Comparison of ENCODE assay signal across 12 mouse cellular contexts in genomic region chr8:94778895-94779533, GRCm38 (mm10). TPM values are rescaled to one million over a fixed set of nuclear protein-coding genes. Genes with fewer than 3 reads are reported as not detected.
A peak's percentile ranks its signal among the peaks of the same experiment; 100 is the strongest.
DNase-seq lines count a peak whose midpoint lies in the region; ATAC-seq and TF ChIP-seq lines count a peak whose summit lies in the region.
"Had no signal": no experiment of that assay in that cellular context is flagged by ENCODE, and none has a peak within 500 bp of the region (broad histone marks: within the 10 kb centered on the region; RNA-seq: fewer than 3 reads in every experiment).

No protein-coding gene starts in this region.

- H3K4me2 ChIP-seq in heart, postnatal 0 days (ENCODE audit: low read depth, low read length), result no peak overlapping the region
- no peak overlapping the region for H3K4me2 ChIP-seq in neural tube, embryonic 11.5 days (ENCODE audit: low read depth)
- no peak overlapping the region for H3K4me2 ChIP-seq in neural tube, embryonic 15.5 days
- no peak overlapping the region for H3K4me2 ChIP-seq in intestine, embryonic 14.5 days (ENCODE audit: low read length)
- H3K4me2 ChIP-seq in stomach, embryonic 15.5 days, result no peak overlapping the region

- no peak for TF ChIP-seq EP300 in heart, postnatal 0 days (IDR thresholded peaks at IDR 0.05; ENCODE audit: low read depth)

- H3K9ac ChIP-seq in heart, postnatal 0 days (replicated peaks; ENCODE audit: low read depth, low read length), result no peak overlapping the region; the same call in 1 of the 2 replicates
- no peak overlapping the region for H3K9ac ChIP-seq in neural tube, embryonic 11.5 days (ENCODE audit: low read length)
- no peak overlapping the region for H3K9ac ChIP-seq in neural tube, embryonic 15.5 days (replicated peaks)
- H3K9ac ChIP-seq in intestine, embryonic 14.5 days (ENCODE audit: low read length), result no peak overlapping the region
- H3K9ac ChIP-seq in stomach, embryonic 15.5 days, result no peak overlapping the region

- H3K27ac ChIP-seq in heart, postnatal 0 days (ENCODE audit: low read depth), result peak overlapping the region; percentile 64
- H3K27ac ChIP-seq in neural tube, embryonic 11.5 days (ENCODE audit: low read depth, low read length), result 0 out of 2 replicates have a peak overlapping the region, but pooled peaks have one; percentile 14
- H3K27ac ChIP-seq in neural tube, embryonic 15.5 days (replicated peaks), result no peak overlapping the region
- H3K27ac ChIP-seq in intestine, embryonic 14.5 days (ENCODE audit: low read depth), result peak overlapping the region; percentile 75
- H3K27ac ChIP-seq in stomach, embryonic 15.5 days, result peak overlapping the region; percentile 79

- no peaks in the 10 kb centered on the region for H3K9me3 ChIP-seq in heart, postnatal 0 days (replicated peaks; ENCODE audit: control insufficient read depth, low read length)
- no peaks in the 10 kb centered on the region for H3K9me3 ChIP-seq in neural tube, embryonic 11.5 days (ENCODE audit: control insufficient read depth, low read length)
- no peaks in the 10 kb centered on the region for H3K9me3 ChIP-seq in neural tube, embryonic 15.5 days (replicated peaks)
- no peaks in the 10 kb centered on the region for H3K9me3 ChIP-seq in intestine, embryonic 14.5 days (ENCODE audit: control insufficient read depth, low read length)
- H3K9me3 ChIP-seq in stomach, embryonic 15.5 days, result no peaks in the 10 kb centered on the region
- H3K9me3 ChIP-seq: G1E had no signal

- H3K36me3 ChIP-seq in heart, postnatal 0 days (replicated peaks; ENCODE audit: control insufficient read depth, insufficient read depth, low read length), result no peaks in the 10 kb centered on the region; the same call in 1 of the 2 replicates
- no peaks in the 10 kb centered on the region for H3K36me3 ChIP-seq in neural tube, embryonic 11.5 days (ENCODE audit: control insufficient read depth, insufficient read depth, low read length)
- H3K36me3 ChIP-seq in neural tube, embryonic 15.5 days, result no peaks in the 10 kb centered on the region
- H3K36me3 ChIP-seq in intestine, embryonic 14.5 days (ENCODE audit: control insufficient read depth, insufficient read depth, low read length), result no peaks in the 10 kb centered on the region
- no peaks in the 10 kb centered on the region for H3K36me3 ChIP-seq in stomach, embryonic 15.5 days
- H3K36me3 ChIP-seq: G1E had no signal

- 64% methylated on average over 10 of the region's 10 CpGs for WGBS in heart, postnatal 0 days
- WGBS in neural tube, embryonic 11.5 days, result 76% methylated on average over 10 of the region's 10 CpGs
- 75% methylated on average over 10 of the region's 10 CpGs for whole genome bisulfite sequencing in neural tube, embryonic 15.5 days
- 75% methylated on average over 10 of the region's 10 CpGs for WGBS in intestine, embryonic 14.5 days
- 68% methylated on average over 10 of the region's 10 CpGs for WGBS in stomach, embryonic 15.5 days

- TF ChIP-seq CTCF in heart, postnatal 0 days (IDR thresholded peaks at IDR 0.05; ENCODE audit: low read depth), result no peak

- ATAC-seq in heart, postnatal 0 days (ENCODE audit: insufficient read depth, low read depth), result no peak
- no peak for ATAC-seq in neural tube, embryonic 11.5 days (ENCODE audit: insufficient read depth, low FRiP score, low TSS enrichment)
- ATAC-seq in neural tube, embryonic 15.5 days (ENCODE audit: low FRiP score), result no peak
- ATAC-seq in intestine, embryonic 14.5 days (replicated peaks; ENCODE audit: low FRiP score, low TSS enrichment, low read depth), result no peak
- no peak for ATAC-seq in stomach, embryonic 15.5 days (ENCODE audit: insufficient read depth, low FRiP score, low read depth)

- peaks cover 31% of the 10 kb centered on the region for H3K4me1 ChIP-seq in heart, postnatal 0 days (ENCODE audit: control insufficient read depth, insufficient read depth)
- H3K4me1 ChIP-seq in neural tube, embryonic 11.5 days (ENCODE audit: control insufficient read depth, insufficient read depth, low read length), result peaks cover under 1% of the 10 kb centered on the region; the same call in 1 of the 2 replicates
- peaks cover 24% of the 10 kb centered on the region for H3K4me1 ChIP-seq in neural tube, embryonic 15.5 days
- H3K4me1 ChIP-seq in intestine, embryonic 14.5 days (replicated peaks; ENCODE audit: control insufficient read depth, insufficient read depth, low read length), result peaks cover 19% of the 10 kb centered on the region
- peaks cover 24% of the 10 kb centered on the region for H3K4me1 ChIP-seq in stomach, embryonic 15.5 days

- intact Hi-C loops in heart, postnatal 14 days (cut with DNase I), result no loop called here

- no peak overlapping the region for H3K4me3 ChIP-seq in heart, postnatal 0 days (ENCODE audit: low read depth, low read length)
- no peak overlapping the region for H3K4me3 ChIP-seq in neural tube, embryonic 11.5 days (ENCODE audit: low read depth, low read length)
- no peak overlapping the region for H3K4me3 ChIP-seq in neural tube, embryonic 15.5 days (replicated peaks)
- no peak overlapping the region for H3K4me3 ChIP-seq in intestine, embryonic 14.5 days (ENCODE audit: low read depth, low read length)
- no peak overlapping the region for H3K4me3 ChIP-seq in stomach, embryonic 15.5 days (replicated peaks)

- DNase-seq in heart, postnatal 0 days (ENCODE audit: low spot score), result no peak
- no peak for DNase-seq in heart, postnatal 14 days
- DNase-seq in neural tube, embryonic 11.5 days (ENCODE audit: low spot score), result no peak
- DNase-seq in intestine, embryonic 14.5 days (ENCODE audit: low spot score), result no peak
- no peak for DNase-seq in gastrocnemius, postnatal 10 days
- DNase-seq in left cerebral cortex, adult 11 months (ENCODE audit: low spot score), result no peak
- DNase-seq: gastrocnemius, postnatal 36 days; thymus, postnatal 14 days had no signal

- H3K27me3 ChIP-seq in heart, postnatal 0 days (ENCODE audit: control insufficient read depth, insufficient read depth, low read length), result no peaks in the 10 kb centered on the region
- 0 out of 2 replicates have a peak, but pooled peaks cover under 1% of the 10 kb centered on the region for H3K27me3 ChIP-seq in neural tube, embryonic 11.5 days (ENCODE audit: control insufficient read depth, insufficient read depth, low read length)
- no peaks in the 10 kb centered on the region for H3K27me3 ChIP-seq in neural tube, embryonic 15.5 days (replicated peaks)
- peaks cover 4% of the 10 kb centered on the region for H3K27me3 ChIP-seq in intestine, embryonic 14.5 days (replicated peaks; ENCODE audit: control insufficient read depth, insufficient read depth, low read length)
- H3K27me3 ChIP-seq in stomach, embryonic 15.5 days (replicated peaks), result no peaks in the 10 kb centered on the region; the same call in 1 of the 2 replicates

RNA-seq across cellular contexts. Expression of gene Cx3cl1, which starts 7.2 kb away (rescaled TPM):
- 2.3 and 6.2 TPM in 2 replicates for total RNA-seq in heart, postnatal 0 days (2014; rRNA removed; ENCODE audit: low replicate concordance)
- 3.3 and 4.1 TPM in 2 replicates for polyA plus RNA-seq in heart, postnatal 0 days (2015; fragmentation: Nextera tagmentation; extraction: Ambion mirVana)
- 1 to 10 TPM; 2.8 to 3.2 TPM for total RNA-seq in heart, postnatal 14 days (2021)
- polyA plus RNA-seq in neural tube, embryonic 11.5 days (2014; fragmentation: Nextera tagmentation; extraction: Ambion mirVana), result 6.1 and 7.9 TPM in 2 replicates
- 56.7 and 57.0 TPM in 2 replicates for polyA plus RNA-seq in neural tube, embryonic 15.5 days (2015; fragmentation: Nextera tagmentation; extraction: Ambion mirVana)
- 7.2 and 10.8 TPM in 2 replicates for polyA plus RNA-seq in intestine, embryonic 14.5 days (2014; fragmentation: Nextera tagmentation; extraction: Ambion mirVana)
- polyA plus RNA-seq in stomach, embryonic 15.5 days (2015; fragmentation: Nextera tagmentation; extraction: Ambion mirVana), result 10.1 and 14.3 TPM in 2 replicates
- total RNA-seq in gastrocnemius, postnatal 10 days (2021), result 1 to 10 TPM; 1.2 to 2.4 TPM
- polyA plus RNA-seq: G1E had no signal

RNA-seq across cellular contexts. Expression of gene Ccl17, which starts 31.2 kb away (rescaled TPM):
- not detected in 2 replicates for total RNA-seq in heart, postnatal 0 days (2014; rRNA removed; ENCODE audit: low replicate concordance)
- 0.25 TPM in 1 of 2 replicates, not detected in the other for polyA plus RNA-seq in heart, postnatal 0 days (2015; fragmentation: Nextera tagmentation; extraction: Ambion mirVana)
- not detected for total RNA-seq in heart, postnatal 14 days (2021)
- not detected in 2 replicates for polyA plus RNA-seq in neural tube, embryonic 11.5 days (2014; fragmentation: Nextera tagmentation; extraction: Ambion mirVana)
- 0.92 and 1.1 TPM in 2 replicates for polyA plus RNA-seq in neural tube, embryonic 15.5 days (2015; fragmentation: Nextera tagmentation; extraction: Ambion mirVana)
- not detected in 2 replicates for polyA plus RNA-seq in intestine, embryonic 14.5 days (2014; fragmentation: Nextera tagmentation; extraction: Ambion mirVana)
- polyA plus RNA-seq in stomach, embryonic 15.5 days (2015; fragmentation: Nextera tagmentation; extraction: Ambion mirVana), result 0.39 TPM in 1 of 2 replicates, not detected in the other
- total RNA-seq in gastrocnemius, postnatal 10 days (2021), result not detected
- total RNA-seq: G1E; gastrocnemius, postnatal 36 days had no signal
- polyA plus RNA-seq: G1E had no signal

RNA-seq across cellular contexts. Expression of gene Ccl22, which starts 33.6 kb away (rescaled TPM):
- total RNA-seq in heart, postnatal 0 days (2014; rRNA removed; ENCODE audit: low replicate concordance), result 1.7 TPM in 1 of 2 replicates, not detected in the other
- polyA plus RNA-seq in heart, postnatal 0 days (2015; fragmentation: Nextera tagmentation; extraction: Ambion mirVana), result not detected in 2 replicates
- under 1 TPM in 1 of 2 experiments, not detected in 1; 0.90 TPM for total RNA-seq in heart, postnatal 14 days (2021)
- polyA plus RNA-seq in neural tube, embryonic 11.5 days (2014; fragmentation: Nextera tagmentation; extraction: Ambion mirVana), result not detected in 2 replicates
- polyA plus RNA-seq in neural tube, embryonic 15.5 days (2015; fragmentation: Nextera tagmentation; extraction: Ambion mirVana), result 0.10 TPM in 1 of 2 replicates, not detected in the other
- not detected in 2 replicates for polyA plus RNA-seq in intestine, embryonic 14.5 days (2014; fragmentation: Nextera tagmentation; extraction: Ambion mirVana)
- polyA plus RNA-seq in stomach, embryonic 15.5 days (2015; fragmentation: Nextera tagmentation; extraction: Ambion mirVana), result not detected in 2 replicates
- not detected for total RNA-seq in gastrocnemius, postnatal 10 days (2021)
- total RNA-seq: gastrocnemius, postnatal 36 days; layer of hippocampus, postnatal 25 days had no signal

RNA-seq across cellular contexts. Expression of gene Coq9, which starts 59.1 kb away (rescaled TPM):
- total RNA-seq in heart, postnatal 0 days (2014; rRNA removed; ENCODE audit: low replicate concordance), result 620 and 677 TPM in 2 replicates
- polyA plus RNA-seq in heart, postnatal 0 days (2015; fragmentation: Nextera tagmentation; extraction: Ambion mirVana), result 290 and 300 TPM in 2 replicates
- 100 to 1,000 TPM; 400 to 427 TPM for total RNA-seq in heart, postnatal 14 days (2021)
- 54.0 and 59.3 TPM in 2 replicates for polyA plus RNA-seq in neural tube, embryonic 11.5 days (2014; fragmentation: Nextera tagmentation; extraction: Ambion mirVana)
- 61.4 and 66.6 TPM in 2 replicates for polyA plus RNA-seq in neural tube, embryonic 15.5 days (2015; fragmentation: Nextera tagmentation; extraction: Ambion mirVana)
- 81.6 and 83.4 TPM in 2 replicates for polyA plus RNA-seq in intestine, embryonic 14.5 days (2014; fragmentation: Nextera tagmentation; extraction: Ambion mirVana)
- polyA plus RNA-seq in stomach, embryonic 15.5 days (2015; fragmentation: Nextera tagmentation; extraction: Ambion mirVana), result 75.8 and 84.2 TPM in 2 replicates
- 100 to 1,000 TPM; 255 to 307 TPM for total RNA-seq in gastrocnemius, postnatal 10 days (2021)

RNA-seq across cellular contexts. Expression of gene Ciapin1, which starts 59.1 kb away (rescaled TPM):
- total RNA-seq in heart, postnatal 0 days (2014; rRNA removed; ENCODE audit: low replicate concordance), result 41.6 and 80.6 TPM in 2 replicates
- polyA plus RNA-seq in heart, postnatal 0 days (2015; fragmentation: Nextera tagmentation; extraction: Ambion mirVana), result 84.0 and 92.2 TPM in 2 replicates
- total RNA-seq in heart, postnatal 14 days (2021), result 10 to 100 TPM; 76.8 to 92.4 TPM
- polyA plus RNA-seq in neural tube, embryonic 11.5 days (2014; fragmentation: Nextera tagmentation; extraction: Ambion mirVana), result 160 and 168 TPM in 2 replicates
- 177 and 195 TPM in 2 replicates for polyA plus RNA-seq in neural tube, embryonic 15.5 days (2015; fragmentation: Nextera tagmentation; extraction: Ambion mirVana)
- 94.9 and 102 TPM in 2 replicates for polyA plus RNA-seq in intestine, embryonic 14.5 days (2014; fragmentation: Nextera tagmentation; extraction: Ambion mirVana)
- 89.4 and 91.5 TPM in 2 replicates for polyA plus RNA-seq in stomach, embryonic 15.5 days (2015; fragmentation: Nextera tagmentation; extraction: Ambion mirVana)
- 10 to 100 TPM; 32.5 to 33.1 TPM for total RNA-seq in gastrocnemius, postnatal 10 days (2021)
